Mouse (Mus musculus): ENCODE results near the gene Pdzd2. TPM values are rescaled to one million over a fixed set of nuclear protein-coding genes. Genes with fewer than 3 reads are reported as not detected.

Gene Pdzd2
- total and polyA plus RNA-seq, 2 experiments from 2014 or later: 15.9 to 40.6 TPM

- H3K36me3 ChIP-seq (ENCODE audit: insufficient read depth, low read length): no peaks in the 10 kb centered on the region
- DNase-seq (ENCODE audit: low spot score) (no peak), ATAC-seq (no peak)
- H3K27ac ChIP-seq: no peak overlapping the region
- no peaks in the 10 kb centered on the region for H3K27me3 ChIP-seq (ENCODE audit: insufficient read depth, low read length)
- no peak overlapping the region for H3K4me3 ChIP-seq (ENCODE audit: low read length)
- H3K9me3 ChIP-seq (ENCODE audit: low read length): no peaks in the 10 kb centered on the region
- H3K4me2 ChIP-seq (ENCODE audit: low read depth, low read length): no peak overlapping the region
- H3K9ac ChIP-seq (replicated peaks; ENCODE audit: low read length): no peak overlapping the region
- TF ChIP-seq CTCF (IDR thresholded peaks at IDR 0.05; ENCODE audit: low read depth): no peak
- H3K4me1 ChIP-seq (ENCODE audit: insufficient read depth, low read length): no peaks in the 10 kb centered on the region
- 68% methylated on average over 4 of the region's 4 CpGs for WGBS
Measured at GRCm38 (mm10) chr15:12586852-12587424, 152.8 kb downstream of the Pdzd2 start.

- ATAC-seq: peak; percentile 91
- no peak overlapping the region for H3K27ac ChIP-seq
Measured at GRCm38 (mm10) chr15:12586154-12586553, 153.6 kb downstream of the Pdzd2 start.

GRCm38 (mm10) chr15:12583051-12583450 lies 156.7 kb downstream of the Pdzd2 start:
- Histone ChIP-seq H3K9me3 (ENCODE audit: low read length) (no peaks in the 10 kb centered on the region), H3K4me1 (ENCODE audit: insufficient read depth, low read length) (no peaks in the 10 kb centered on the region), H3K27me3 (ENCODE audit: insufficient read depth, low read length) (no peaks in the 10 kb centered on the region), H3K9ac (replicated peaks; ENCODE audit: low read length) (no peak overlapping the region), H3K27ac (no peak overlapping the region), H3K4me2 (ENCODE audit: low read depth, low read length) (no peak overlapping the region), H3K36me3 (ENCODE audit: insufficient read depth, low read length) (no peaks in the 10 kb centered on the region), H3K4me3 (ENCODE audit: low read length) (no peak overlapping the region)
- 68% methylated on average over 3 of the region's 3 CpGs for WGBS
- ATAC-seq (no peak), DNase-seq (ENCODE audit: low spot score) (no peak)
- no peak for TF ChIP-seq CTCF (IDR thresholded peaks at IDR 0.05; ENCODE audit: low read depth)

More at GRCm38 (mm10) chr15:12586154-12586553, 153.6 kb downstream of the Pdzd2 start:
- TF ChIP-seq CTCF (IDR thresholded peaks at IDR 0.05; ENCODE audit: low read depth): peak; percentile 91
- H3K9me3 ChIP-seq (ENCODE audit: low read length): no peaks in the 10 kb centered on the region
- no peaks in the 10 kb centered on the region for H3K27me3 ChIP-seq (ENCODE audit: insufficient read depth, low read length)
- DNase-seq (ENCODE audit: low spot score): peak; percentile 89
- no peaks in the 10 kb centered on the region for H3K4me1 ChIP-seq (ENCODE audit: insufficient read depth, low read length)
- no peak overlapping the region for H3K4me3 ChIP-seq (ENCODE audit: low read length)
- 4% methylated on average over 5 of the region's 5 CpGs for WGBS
- no peaks in the 10 kb centered on the region for H3K36me3 ChIP-seq (ENCODE audit: insufficient read depth, low read length)
- no peak overlapping the region for H3K9ac ChIP-seq (replicated peaks; ENCODE audit: low read length)
- no peak overlapping the region for H3K4me2 ChIP-seq (ENCODE audit: low read depth, low read length)

- Histone ChIP-seq H3K9me3 (ENCODE audit: low read length) (no peaks in the 10 kb centered on the region), H3K4me3 (ENCODE audit: low read length) (no peak overlapping the region), H3K27me3 (ENCODE audit: insufficient read depth, low read length) (no peaks in the 10 kb centered on the region), H3K4me1 (ENCODE audit: insufficient read depth, low read length) (no peaks in the 10 kb centered on the region), H3K27ac (no peak overlapping the region), H3K9ac (replicated peaks; ENCODE audit: low read length) (no peak overlapping the region), H3K4me2 (ENCODE audit: low read depth, low read length) (no peak overlapping the region), H3K36me3 (ENCODE audit: insufficient read depth, low read length) (no peaks in the 10 kb centered on the region)
- DNase-seq (ENCODE audit: low spot score) (no peak), ATAC-seq (no peak)
- TF ChIP-seq CTCF (IDR thresholded peaks at IDR 0.05; ENCODE audit: low read depth): no peak
Measured at GRCm38 (mm10) chr15:12582471-12582870, 157.3 kb downstream of the Pdzd2 start.

GRCm38 (mm10) chr15:12579196-12579595 lies 160.5 kb downstream of the Pdzd2 start:
- Histone ChIP-seq H3K9me3 (ENCODE audit: low read length) (no peaks in the 10 kb centered on the region), H3K27ac (no peak overlapping the region), H3K4me2 (ENCODE audit: low read depth, low read length) (no peak overlapping the region), H3K9ac (replicated peaks; ENCODE audit: low read length) (no peak overlapping the region), H3K4me1 (ENCODE audit: insufficient read depth, low read length) (no peaks in the 10 kb centered on the region), H3K27me3 (ENCODE audit: insufficient read depth, low read length) (no peaks in the 10 kb centered on the region), H3K36me3 (ENCODE audit: insufficient read depth, low read length) (no peaks in the 10 kb centered on the region), H3K4me3 (ENCODE audit: low read length) (no peak overlapping the region)
- 86% methylated on average over 6 of the region's 6 CpGs for WGBS
- TF ChIP-seq CTCF (IDR thresholded peaks at IDR 0.05; ENCODE audit: low read depth): no peak
- no peak for DNase-seq (ENCODE audit: low spot score)
- no peak for ATAC-seq

- Histone ChIP-seq H3K4me1 (ENCODE audit: insufficient read depth, low read length) (no peaks in the 10 kb centered on the region), H3K4me2 (ENCODE audit: low read depth, low read length) (no peak overlapping the region), H3K27me3 (ENCODE audit: insufficient read depth, low read length) (no peaks in the 10 kb centered on the region), H3K9me3 (ENCODE audit: low read length) (no peaks in the 10 kb centered on the region), H3K4me3 (ENCODE audit: low read length) (no peak overlapping the region), H3K36me3 (ENCODE audit: insufficient read depth, low read length) (no peaks in the 10 kb centered on the region), H3K9ac (replicated peaks; ENCODE audit: low read length) (no peak overlapping the region), H3K27ac (no peak overlapping the region)
- WGBS: 42% methylated on average over 5 of the region's 5 CpGs
- TF ChIP-seq CTCF (IDR thresholded peaks at IDR 0.05; ENCODE audit: low read depth): peak; percentile 80
- DNase-seq (ENCODE audit: low spot score) (peak; percentile 83), ATAC-seq (peak; percentile 49)
Measured at GRCm38 (mm10) chr15:12578276-12578675, 161.4 kb downstream of the Pdzd2 start.

- no peak overlapping the region for H3K27ac ChIP-seq
- H3K27me3 ChIP-seq (ENCODE audit: insufficient read depth, low read length): no peaks in the 10 kb centered on the region
- H3K36me3 ChIP-seq (ENCODE audit: insufficient read depth, low read length): no peaks in the 10 kb centered on the region
- ATAC-seq (peak; percentile 5), DNase-seq (ENCODE audit: low spot score) (no peak)
- no peaks in the 10 kb centered on the region for H3K9me3 ChIP-seq (ENCODE audit: low read length)
- 57% methylated on average over 6 of the region's 6 CpGs for WGBS
- TF ChIP-seq CTCF (IDR thresholded peaks at IDR 0.05; ENCODE audit: low read depth): no peak
- H3K4me1 ChIP-seq (ENCODE audit: insufficient read depth, low read length): no peaks in the 10 kb centered on the region
- H3K4me3 ChIP-seq (ENCODE audit: low read length): no peak overlapping the region
- H3K4me2 ChIP-seq (ENCODE audit: low read depth, low read length): no peak overlapping the region
- H3K9ac ChIP-seq (replicated peaks; ENCODE audit: low read length): no peak overlapping the region
Measured at GRCm38 (mm10) chr15:12577715-12578114, 162.0 kb downstream of the Pdzd2 start.
